Mouse (Mus musculus) right cerebral cortex, postnatal 36 days (tissue): ENCODE results near the gene Kctd21.

Source experiments
- DNase-seq, 2 experiments: peaks; one replicate each; pipeline ENCODE4 v3.0.0; 2022; ENCODE audit warnings: low spot score in 2 of 2, mixed read lengths in 1 of 2

Kctd21 gene

DNA sequence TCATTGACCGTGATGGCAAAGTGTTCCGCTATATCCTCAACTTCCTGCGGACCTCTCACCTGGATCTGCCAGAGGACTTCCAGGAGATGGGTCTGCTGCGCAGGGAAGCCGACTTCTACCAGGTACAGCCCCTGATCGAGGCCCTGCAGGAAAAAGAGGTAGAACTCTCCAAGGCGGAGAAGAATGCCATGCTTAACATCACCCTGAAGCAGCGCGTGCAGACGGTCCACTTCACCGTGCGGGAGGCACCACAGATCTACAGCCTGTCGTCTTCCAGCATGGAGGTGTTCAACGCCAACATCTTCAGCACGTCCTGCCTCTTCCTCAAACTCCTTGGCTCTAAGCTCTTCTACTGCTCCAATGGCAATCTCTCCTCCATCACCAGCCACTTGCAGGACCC is 15.3 kb downstream of the Kctd21 start:
- DNase-seq, result no peak

DNA sequence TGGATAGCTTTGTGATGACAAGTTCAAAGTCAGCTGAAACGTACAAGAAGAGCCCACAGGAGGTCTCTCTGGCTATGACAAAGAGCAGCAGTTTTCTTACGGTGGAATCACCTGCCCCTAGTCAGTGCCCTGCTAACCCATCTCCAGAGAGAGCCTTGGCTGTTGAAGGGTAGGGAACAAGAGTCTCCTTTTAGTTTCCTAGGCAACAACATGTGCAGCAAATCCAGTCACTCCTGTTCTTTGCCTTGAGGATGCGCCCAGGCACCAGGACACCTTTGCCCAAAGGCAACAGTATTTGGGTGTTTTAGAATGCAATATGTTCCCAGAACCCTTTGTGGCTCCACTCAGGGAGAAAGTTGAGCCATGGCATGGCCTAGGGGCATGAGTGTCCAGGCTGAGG is 16.2 kb downstream of the Kctd21 start:
- no peak for DNase-seq

DNA sequence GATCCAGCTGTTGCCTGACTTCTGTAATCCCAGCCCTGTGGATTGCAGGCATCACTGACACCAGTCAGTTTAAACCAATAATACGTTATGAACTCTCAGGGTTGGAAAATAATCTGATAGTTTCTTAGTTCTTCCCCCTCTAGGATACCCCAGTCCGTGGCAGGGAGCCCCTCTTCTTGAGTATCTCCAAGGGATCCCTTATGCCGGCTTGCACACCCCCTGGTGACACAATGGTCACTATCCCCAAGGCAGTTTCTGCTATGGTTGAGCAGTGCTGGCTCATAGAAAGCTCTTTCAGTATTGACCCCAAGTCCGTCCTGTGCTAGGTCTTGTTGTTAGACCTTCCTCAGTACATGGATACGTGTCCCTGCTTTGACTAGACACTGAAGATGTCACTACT is 16.7 kb downstream of the Kctd21 start:
- DNase-seq, result no peak

DNA sequence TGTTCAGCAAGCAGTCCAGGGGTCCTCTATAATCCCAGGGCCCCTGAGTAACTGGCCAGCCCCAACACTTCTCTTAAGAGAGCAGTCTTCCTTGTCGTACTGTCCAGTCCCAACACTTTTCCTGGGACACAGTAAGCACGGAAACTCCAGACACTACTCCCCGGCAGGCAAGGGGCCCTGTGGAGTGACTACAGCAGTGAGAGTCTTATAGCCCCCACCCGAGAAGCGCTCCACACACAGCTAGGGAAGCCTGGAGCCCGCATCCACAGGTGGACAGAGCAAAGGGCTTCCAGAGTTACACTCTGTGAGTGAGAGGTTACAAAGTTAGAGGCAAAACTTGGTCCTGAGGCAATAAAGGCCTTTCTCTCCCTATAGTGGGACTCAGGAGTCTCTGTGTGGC is 17.3 kb downstream of the Kctd21 start:
- no peak for DNase-seq

DNA sequence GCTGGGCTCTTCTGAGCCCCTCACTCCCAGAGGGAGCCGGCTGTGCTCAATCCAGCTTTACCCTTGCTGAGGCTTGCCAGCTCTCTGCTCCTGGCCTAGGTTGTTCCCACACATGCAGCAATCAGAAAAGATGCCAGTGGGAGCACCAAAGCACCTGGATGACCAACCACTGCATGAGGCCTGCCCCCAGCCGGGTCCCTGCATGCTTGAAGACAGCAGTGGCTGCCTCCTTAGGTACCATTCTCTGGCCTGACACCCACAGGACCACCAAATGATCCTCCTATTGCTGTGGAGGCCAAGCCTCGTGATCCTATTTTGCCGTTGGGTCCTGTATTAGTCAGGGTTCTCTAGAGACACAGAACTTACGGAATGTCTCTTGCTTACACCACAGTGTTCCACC is 18.8 kb downstream of the Kctd21 start:
- no peak for DNase-seq

DNA sequence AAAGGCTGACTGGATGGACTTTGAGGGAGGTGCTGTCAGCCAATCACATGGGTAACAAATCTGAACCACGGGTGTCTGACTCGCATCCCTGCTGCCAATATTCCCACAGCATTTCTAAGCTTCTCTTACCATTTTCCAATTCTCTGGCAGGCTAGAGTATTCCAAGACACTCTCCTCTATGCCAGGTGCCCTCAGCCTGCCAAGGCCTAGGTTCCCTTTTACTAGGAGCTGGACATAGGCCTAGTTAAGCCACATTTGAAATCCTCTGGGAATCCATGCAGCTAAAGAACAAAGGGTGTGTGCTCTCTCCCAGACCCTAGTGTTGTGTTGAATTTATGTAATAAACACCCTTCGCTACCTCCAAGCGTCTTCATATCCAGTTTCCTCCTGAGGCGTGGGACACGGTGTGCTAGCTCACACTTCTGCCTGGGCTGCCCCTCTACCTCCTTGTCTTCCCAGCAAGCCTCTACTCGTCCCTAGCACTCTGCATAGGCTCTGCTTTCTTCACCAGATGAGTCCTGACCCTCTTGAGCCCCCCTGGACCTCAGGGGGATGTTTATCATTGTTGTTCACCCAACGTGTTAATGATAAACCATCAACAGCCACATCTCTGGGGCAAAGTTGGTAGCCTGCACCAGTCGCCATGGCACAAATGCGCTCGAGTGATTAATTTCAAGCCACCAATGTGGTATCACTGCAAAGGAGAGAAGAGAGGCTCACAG is 19.8 kb downstream of the Kctd21 start:
- DNase-seq, result no peak

DNA sequence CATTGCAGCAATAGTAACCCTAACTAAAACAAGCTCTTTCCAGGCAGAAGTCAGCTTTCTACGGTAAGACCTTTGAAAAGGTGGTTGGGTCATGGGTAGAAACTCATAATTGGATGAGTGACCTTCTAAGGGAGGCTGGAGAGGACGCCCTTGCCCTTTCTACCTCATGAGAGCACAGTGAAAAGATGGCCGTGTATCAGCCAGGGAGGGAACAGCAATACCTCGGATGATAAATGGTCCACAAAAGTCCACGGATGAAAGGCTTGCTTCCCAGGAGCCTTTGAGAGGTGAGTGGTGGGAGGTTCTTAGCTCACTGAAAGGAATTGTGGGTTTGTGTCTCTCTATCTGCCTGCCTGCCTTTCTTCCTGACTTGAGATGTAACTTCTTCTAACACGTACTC is 21.2 kb downstream of the Kctd21 start:
- DNase-seq, result no peak

DNA sequence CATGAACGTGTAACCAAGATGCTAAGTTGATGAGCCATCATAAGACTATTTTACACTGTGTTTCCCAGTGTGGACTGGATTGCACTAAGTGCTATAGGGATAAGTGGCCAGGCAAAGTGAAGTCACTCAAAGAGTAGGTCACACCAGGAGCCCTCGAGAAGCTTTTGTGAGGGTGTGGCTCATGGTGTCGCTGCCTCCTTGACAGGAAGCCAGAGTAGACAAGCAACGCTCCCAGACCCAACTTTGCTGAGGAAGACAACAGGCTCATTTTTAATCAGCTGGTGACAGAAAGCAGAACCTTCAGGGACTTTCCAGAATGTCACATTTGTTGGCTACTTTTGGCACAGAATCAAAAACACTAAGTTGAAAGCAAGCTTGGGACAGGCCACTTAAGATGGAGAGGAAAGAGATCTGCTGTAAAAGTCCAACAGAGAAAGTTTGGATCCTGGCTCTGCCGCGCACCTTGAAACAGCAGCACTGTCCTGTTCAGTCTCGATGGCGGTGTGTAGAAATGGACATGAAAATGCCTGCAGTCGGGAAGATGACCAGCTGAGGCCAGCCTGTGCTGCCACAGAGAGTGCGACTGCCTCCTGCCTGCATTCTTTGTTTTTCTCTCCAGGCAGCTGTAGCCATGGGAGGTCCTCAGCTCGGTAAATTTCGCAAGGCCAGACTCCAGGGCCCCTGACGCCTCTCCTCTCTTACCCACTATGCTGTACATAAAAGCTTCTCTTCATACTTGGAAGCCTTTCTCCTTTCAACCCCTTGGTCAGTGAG is 23.1 kb downstream of the Kctd21 start:
- DNase-seq, result no peak

DNA sequence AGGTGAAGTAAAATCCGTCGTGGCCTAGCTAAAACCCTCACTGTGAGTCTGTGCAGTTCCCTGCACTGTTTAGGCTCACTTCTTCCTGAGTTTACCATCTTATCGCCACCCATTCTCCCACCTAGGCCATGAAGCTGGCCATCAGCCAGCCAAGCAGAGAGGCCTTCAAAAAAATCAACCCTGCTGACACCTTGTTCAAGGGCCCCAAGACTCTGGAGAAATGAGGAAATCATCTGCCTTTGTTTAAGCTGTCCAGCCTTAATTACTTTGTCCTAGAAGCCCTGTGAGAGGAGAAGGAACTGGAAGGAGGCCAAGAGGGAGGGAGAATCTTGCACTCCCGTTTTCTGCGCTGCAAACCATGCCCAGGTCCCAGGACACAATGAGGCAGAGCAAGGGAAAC is 24.1 kb downstream of the Kctd21 start:
- DNase-seq, result no peak

DNA sequence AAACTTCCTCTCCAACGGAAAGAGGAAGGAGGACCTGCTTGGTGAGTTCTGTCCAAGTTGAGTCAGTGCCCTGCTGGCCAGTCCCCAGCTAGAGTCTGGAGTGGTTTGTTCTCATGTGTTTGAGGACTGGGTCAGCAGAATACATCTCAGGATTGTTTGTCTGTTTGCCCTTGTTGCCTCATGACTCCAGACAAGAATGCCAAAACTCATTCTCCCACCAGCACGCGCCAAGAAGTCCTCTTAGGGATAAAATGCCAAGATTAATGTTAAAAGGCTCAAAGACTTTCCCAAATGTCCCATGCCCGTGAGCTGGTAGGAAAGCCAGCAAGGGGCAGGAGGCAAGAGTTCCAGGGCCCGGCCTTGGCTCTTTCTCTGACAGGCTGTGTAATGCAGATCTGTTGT is 24.7 kb downstream of the Kctd21 start:
- DNase-seq, result peak in 1 of 2 experiments; percentile 45

DNA sequence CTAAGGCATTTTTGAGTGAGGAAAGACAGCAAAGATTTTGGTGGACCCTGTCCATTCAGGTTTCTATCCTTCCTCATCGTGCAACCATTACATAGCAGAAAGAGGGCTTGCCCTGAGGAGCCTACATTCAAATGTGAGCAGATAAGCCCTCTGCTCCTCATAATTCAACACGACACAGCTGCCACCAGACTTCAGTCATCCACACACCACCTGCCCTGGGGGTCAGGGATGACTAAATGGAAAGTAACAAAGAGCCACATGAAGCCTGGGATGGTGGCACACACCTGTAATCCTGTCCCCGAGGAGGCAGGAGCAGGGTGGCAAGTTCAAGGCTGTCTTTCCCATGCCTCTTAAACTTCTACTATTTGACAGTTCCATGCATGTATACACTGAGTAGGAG is 25.7 kb downstream of the Kctd21 start:
- DNase-seq, result no peak

DNA sequence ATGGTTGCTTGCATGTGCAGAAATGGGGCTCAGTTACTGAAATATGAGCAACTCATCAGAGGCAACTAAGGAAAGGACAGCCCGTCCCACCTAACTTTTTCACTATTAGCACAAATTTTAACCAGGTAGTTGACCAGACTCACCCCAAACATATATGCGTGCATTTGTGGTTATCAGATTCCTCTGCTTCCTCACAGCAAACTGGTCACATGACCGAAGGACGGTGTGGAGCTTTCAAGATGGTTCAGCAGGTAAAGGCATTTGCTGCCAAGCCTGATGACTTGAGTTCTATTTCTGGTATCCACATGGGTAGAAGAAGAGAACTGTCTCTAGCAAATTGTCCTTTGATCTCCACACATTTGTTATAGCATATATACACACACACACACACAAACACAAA is 26.2 kb downstream of the Kctd21 start:
- no peak for DNase-seq

DNA sequence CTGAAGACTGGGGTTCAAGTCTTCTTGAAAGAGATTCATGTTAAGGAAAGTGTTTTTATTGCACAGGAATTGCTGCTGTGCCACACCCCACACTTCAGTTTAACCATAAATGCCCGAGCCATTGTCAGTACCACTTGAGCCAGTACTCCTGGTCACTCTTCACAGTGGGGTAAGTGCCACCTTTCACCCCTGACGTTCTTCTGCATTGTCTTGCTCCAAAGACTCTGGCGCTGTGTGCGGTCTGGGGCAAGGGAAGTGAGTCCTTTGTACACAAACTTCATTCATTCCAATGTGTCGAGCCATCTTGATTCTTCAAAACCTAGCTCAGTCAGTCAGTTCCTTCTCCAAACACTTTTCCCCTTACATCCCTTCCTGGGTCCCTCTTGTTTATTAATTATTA is 28.0 kb downstream of the Kctd21 start:
- DNase-seq, result no peak

DNA sequence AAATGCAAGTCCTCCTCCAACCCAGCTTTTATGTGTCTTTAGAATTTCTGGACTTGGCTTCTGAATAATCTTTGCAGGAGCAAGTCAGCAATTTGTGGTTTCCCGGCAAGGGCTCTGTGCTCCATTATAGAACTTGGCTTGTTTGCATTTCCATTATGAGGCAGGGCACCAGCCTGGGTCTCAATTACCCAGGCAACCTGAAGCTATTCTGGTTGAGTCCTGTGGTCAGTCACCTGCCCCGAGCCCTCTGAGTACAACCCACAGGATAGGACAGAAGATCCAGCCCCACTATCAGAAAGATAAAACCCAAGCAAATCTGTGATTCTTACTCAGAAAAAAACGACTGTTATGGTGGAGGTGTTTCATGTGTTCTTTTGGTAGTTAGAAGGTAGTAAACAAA is 28.8 kb downstream of the Kctd21 start:
- DNase-seq, result no peak

DNA sequence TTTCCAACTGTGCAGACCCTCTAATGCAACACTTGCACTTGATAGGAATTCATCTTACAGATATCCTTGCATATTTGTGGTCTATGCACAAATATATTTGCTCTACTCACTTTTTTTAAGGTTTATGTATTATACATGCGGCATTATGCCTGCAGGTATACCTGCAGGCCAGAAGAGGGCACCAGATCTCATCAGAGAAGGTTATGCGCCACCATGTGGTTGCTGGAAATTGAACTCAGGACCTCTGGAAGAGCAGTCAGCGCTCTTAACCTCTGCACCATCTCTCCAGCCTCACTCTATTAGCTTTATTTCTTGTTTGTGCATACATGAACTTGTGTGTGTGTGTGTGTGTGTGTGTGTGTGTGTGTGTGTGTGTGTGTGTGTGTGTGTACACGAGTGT is 29.3 kb downstream of the Kctd21 start:
- no peak for DNase-seq

DNA sequence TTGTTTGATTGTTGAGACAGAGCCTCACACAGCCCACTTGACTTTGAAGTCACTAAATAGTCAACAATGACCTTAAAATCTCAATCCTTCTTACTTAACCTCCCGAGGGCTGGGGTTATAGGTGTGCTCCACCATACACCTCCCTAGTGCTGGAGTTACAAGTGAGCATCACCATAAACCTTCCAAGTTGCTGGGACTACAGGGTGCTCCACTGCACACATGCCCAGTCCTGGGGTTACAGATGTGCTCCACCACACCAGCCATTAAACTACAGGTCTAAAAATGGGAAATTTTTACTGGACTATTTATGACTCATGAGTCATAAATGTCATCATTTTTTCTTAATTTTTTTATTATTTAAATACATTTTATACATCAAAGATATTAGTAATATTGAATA is 33.8 kb downstream of the Kctd21 start:
- no peak for DNase-seq

DNA sequence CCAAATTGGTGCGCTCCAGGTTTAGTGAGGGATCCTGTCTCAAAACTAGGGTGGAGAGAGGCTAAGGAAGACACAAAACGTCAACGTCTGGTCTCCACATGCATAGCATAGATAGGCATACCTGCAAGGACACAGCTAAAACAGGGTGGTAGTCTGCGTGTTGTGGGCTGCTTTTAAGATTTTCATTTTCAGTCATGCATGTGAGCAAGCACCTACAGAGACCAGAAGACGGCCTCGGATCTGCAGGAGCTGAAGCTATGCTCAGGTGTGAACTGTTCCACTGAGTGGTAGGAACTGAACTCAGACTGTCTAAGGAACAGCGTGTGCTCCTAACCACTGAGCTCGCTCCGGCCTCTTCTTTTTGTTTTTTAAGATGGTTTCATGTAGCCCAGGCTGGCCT is 43.0 kb downstream of the Kctd21 start:
- DNase-seq, result no peak

DNA sequence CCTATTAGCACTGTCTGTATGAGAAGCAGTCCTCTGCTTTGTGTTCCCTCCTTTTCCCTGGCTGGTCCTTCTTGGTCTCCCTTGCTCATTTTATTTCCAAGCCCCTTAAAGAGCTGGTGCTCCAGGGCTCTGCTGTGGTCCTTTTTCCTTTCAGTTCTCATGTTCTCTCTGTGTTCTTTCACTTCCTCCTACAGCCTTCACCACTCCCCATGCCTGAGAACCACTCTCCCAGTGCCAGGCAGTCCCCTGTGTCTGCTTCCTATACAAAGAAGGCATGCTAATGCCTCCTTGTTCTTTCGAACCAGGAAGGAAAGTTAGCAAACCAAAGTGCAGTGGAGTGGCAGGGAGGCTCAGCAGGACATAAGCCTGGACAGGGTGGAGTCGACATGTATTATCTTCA is 43.8 kb downstream of the Kctd21 start:
- DNase-seq, result no peak

DNA sequence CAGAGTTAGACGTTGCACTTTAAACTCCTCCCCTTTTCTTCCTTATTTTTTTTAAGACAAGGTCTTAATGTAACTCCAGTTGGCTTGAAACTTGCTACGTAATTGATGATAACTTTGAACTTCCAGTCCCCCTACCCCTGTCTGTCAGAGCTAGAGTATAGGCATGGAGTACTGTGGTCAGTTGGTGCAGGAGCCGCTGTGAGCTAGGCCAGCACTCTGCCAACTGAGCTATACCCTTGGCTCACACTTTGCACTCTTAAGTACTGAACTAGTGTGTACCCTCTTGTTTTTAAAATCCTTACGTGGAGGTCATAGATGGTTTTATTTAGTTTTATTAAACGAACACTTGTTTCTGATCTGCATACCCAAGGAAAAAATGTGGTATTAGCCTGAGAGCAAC is 47.2 kb downstream of the Kctd21 start:
- DNase-seq, result no peak

DNA sequence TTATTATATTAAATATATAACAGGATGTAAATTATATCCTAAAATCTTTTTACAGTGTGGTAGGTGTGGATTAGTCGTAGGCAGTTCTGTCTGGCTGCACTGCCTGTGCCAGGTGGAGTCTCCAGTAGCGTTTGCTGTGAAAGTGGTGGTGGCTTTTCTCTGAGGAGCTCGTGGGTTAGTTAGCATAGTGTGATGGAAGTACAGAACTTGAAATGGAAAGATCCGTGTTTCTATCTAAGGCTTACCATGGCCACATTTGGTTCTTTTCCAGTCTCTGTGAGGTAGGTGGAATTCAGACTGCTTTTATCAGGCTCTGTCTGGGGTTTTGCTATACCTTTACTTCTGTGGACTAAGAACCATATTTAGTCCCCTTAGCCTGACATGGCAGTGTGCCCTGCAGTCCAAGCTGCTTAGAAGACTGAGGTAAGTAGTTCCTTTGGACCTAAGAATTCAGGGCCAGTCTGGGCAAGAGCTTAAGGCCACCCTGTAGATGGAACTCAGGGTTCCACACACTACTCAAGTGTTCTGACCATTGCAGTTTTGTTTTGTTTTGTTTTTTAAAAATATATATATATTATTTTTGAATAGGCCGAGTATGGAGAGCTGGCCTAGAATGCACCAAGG is 48.5 kb downstream of the Kctd21 start:
- DNase-seq, result no peak

DNA sequence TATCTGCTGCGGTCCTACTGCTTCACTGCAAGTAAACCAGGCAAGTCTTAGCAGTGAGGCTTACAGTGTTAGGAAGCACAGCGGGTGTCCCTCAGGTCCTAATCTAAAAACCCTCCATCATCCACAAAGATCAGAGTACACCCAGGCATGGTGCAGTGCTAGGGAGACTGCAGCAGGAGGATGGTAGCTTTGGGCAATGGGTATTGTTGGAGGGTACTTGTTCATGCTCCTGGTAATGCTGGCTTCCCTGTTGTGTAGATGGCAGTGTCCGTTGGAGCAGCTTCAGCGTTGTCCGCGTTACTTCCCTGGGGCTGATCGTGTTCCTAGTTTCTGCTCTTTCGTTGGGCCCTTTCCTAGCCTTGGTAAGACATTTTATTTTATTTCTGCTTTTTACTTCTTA is 50.5 kb downstream of the Kctd21 start:
- no peak for DNase-seq

DNA sequence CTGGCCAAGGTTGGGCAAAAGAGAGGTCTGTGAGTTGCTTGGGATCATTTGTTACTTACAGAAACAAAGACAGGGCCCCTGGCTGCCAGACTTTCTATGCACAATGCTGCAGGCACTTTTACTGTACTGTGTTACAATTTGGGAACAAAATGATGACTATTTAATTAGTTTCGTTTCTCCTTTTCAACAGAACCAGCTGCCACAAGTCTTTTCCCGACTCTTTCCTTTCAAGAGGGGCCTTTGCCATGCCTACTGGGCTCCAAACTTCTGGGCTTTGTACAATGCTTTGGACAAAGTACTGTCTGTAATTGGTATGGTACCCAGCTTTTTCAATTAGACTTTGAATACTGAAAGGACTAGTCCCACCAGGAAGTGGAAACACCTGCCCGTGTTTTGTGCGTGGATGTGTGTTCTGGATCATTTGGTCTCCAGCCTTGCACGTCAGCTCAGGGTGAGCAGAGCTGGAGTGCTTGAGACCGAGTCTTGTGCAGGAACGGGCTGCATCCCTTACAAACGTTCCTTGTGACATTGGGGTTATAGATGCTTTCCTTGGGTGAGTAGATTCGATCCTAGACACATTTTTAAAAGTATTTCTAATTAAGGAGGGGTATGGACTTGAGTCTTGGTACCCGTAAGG is 51.5 kb downstream of the Kctd21 start:
- DNase-seq, result no peak
